Mouse (Mus musculus): Measurements from ENCODE around the gene Snap91.

DNA sequence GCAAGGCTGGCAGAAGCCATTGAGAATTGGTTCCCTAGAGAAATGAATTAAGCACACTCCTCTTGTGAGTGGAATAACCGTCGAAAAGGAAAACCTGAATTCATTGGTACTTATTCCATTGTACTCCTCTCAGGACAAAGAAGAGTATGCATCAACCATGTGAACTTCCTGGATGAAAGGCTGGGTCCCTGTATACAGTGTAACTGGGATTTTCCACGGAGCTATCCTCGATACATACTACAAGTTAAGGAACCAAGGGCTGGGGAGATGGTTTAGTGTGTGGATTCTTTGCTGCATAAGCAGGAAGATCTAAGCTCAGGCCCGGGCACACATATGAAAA, 154.1 kb downstream of the Snap91 start:
- TF ChIP-seq CTCF (IDR thresholded peaks at IDR 0.05; ENCODE audit: insufficient read depth, low read depth, low read length) (no peak), POLR2A (IDR thresholded peaks at IDR 0.05; ENCODE audit: insufficient read depth, low read depth, low read length) (no peak)
